Mouse (Mus musculus): ENCODE measurements around the gene Gm4707. TPM values are rescaled to one million over a fixed set of nuclear protein-coding genes. Genes with fewer than 3 reads are reported as not detected.
"Not testable (repeated sequence)": the region's sequence is repeated elsewhere in the genome, so short reads cannot be mapped to it uniquely, and the experiment has no call there.

The Gm4707 gene
- polyA plus RNA-seq, 1 experiment from 2014 or later = 1.5 TPM

- no peak overlapping the region for H3K27ac ChIP-seq (ENCODE audit: low read depth, low read length)
- no peak for ATAC-seq (ENCODE audit: insufficient read depth, low FRiP score, low TSS enrichment)
Measured at GRCm38 (mm10) chr17:71471261-71471660, 11.5 kb upstream of the Gm4707 start.

GRCm38 (mm10) chr17:71460312-71460711 is 594 bp upstream of the Gm4707 start:
- WGBS = 93% methylated on average over 3 of the region's 3 CpGs
- Histone ChIP-seq H3K27ac (ENCODE audit: low read depth, low read length) (no peak overlapping the region), H3K27me3 (ENCODE audit: control insufficient read depth, insufficient read depth, low read length) (no peaks in the 10 kb centered on the region), H3K9me3 (ENCODE audit: control insufficient read depth, low read length) (no peaks in the 10 kb centered on the region), H3K4me1 (ENCODE audit: control insufficient read depth, insufficient read depth, low read length) (no peaks in the 10 kb centered on the region), H3K36me3 (ENCODE audit: control insufficient read depth, insufficient read depth, low read length) (peaks cover 6% of the 10 kb centered on the region), H3K9ac (ENCODE audit: low read length) (no peak overlapping the region), H3K4me3 (ENCODE audit: low read depth, low read length) (no peak overlapping the region), H3K4me2 (ENCODE audit: low read depth) (no peak overlapping the region)
- no peak for DNase-seq (ENCODE audit: low spot score)
- ATAC-seq (ENCODE audit: insufficient read depth, low FRiP score, low TSS enrichment) = no peak

More at GRCm38 (mm10) chr17:71471261-71471660, 11.5 kb upstream of the Gm4707 start:
- Histone ChIP-seq H3K27me3 (ENCODE audit: control insufficient read depth, insufficient read depth, low read length) (no peaks in the 10 kb centered on the region), H3K4me2 (ENCODE audit: low read depth) (no peak overlapping the region), H3K4me3 (ENCODE audit: low read depth, low read length) (no peak overlapping the region), H3K9ac (ENCODE audit: low read length) (no peak overlapping the region), H3K36me3 (ENCODE audit: control insufficient read depth, insufficient read depth, low read length) (no peaks in the 10 kb centered on the region), H3K9me3 (ENCODE audit: control insufficient read depth, low read length) (no peaks in the 10 kb centered on the region), H3K4me1 (ENCODE audit: control insufficient read depth, insufficient read depth, low read length) (peaks cover 5% of the 10 kb centered on the region; the same call in 1 of the 2 replicates)
- WGBS = 85% methylated on average over 2 of the region's 2 CpGs
- no peak for DNase-seq (ENCODE audit: low spot score)

- not testable (repeated sequence) for H3K9me3 ChIP-seq (ENCODE audit: control insufficient read depth, low read length); H3K4me3 ChIP-seq (ENCODE audit: low read depth, low read length); H3K27ac ChIP-seq (ENCODE audit: low read depth, low read length); H3K36me3 ChIP-seq (ENCODE audit: control insufficient read depth, insufficient read depth, low read length); ATAC-seq (ENCODE audit: insufficient read depth, low FRiP score, low TSS enrichment); H3K4me1 ChIP-seq (ENCODE audit: control insufficient read depth, insufficient read depth, low read length); H3K9ac ChIP-seq (ENCODE audit: low read length); H3K4me2 ChIP-seq (ENCODE audit: low read depth); H3K27me3 ChIP-seq (ENCODE audit: control insufficient read depth, insufficient read depth, low read length); DNase-seq (ENCODE audit: low spot score)
- WGBS = 98% methylated on average over 6 of the region's 6 CpGs
Measured at GRCm38 (mm10) chr17:71457361-71457760, 2.4 kb downstream of the Gm4707 start.

DNA sequence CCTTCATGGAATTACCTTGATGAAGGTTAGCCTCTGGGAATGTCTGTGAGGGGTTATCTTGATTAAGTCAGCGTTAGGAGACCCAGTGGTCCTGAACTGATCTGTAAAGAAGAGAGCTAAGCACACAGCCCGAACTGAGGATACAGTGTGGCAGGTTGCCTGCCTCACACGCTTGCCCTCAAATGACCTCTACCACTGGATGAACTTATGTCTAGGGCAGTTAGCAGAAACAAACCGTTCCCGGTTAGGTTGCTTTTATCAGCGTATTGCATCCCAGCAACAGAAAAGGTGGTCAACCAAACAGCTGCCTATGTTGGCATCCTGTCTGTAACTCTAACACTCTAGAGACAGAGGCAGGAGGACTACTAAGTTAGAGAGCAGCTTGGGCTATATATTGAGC is 14.5 kb downstream of the Gm4707 start:
- H3K9me3 ChIP-seq (ENCODE audit: control insufficient read depth, low read length) = no peaks in the 10 kb centered on the region
- 93% methylated on average over 6 of the region's 6 CpGs for WGBS
- no peaks in the 10 kb centered on the region for H3K27me3 ChIP-seq (ENCODE audit: control insufficient read depth, insufficient read depth, low read length)
- no peak overlapping the region for H3K9ac ChIP-seq (ENCODE audit: low read length)
- H3K4me2 ChIP-seq (ENCODE audit: low read depth) = no peak overlapping the region
- no peak overlapping the region for H3K4me3 ChIP-seq (ENCODE audit: low read depth, low read length)
- ATAC-seq (ENCODE audit: insufficient read depth, low FRiP score, low TSS enrichment) = no peak
- no peak for DNase-seq (ENCODE audit: low spot score)
- H3K36me3 ChIP-seq (ENCODE audit: control insufficient read depth, insufficient read depth, low read length) = peaks cover 3% of the 10 kb centered on the region; the same call in 1 of the 2 replicates
- H3K4me1 ChIP-seq (ENCODE audit: control insufficient read depth, insufficient read depth, low read length) = no peaks in the 10 kb centered on the region
- no peak overlapping the region for H3K27ac ChIP-seq (ENCODE audit: low read depth, low read length)

DNA sequence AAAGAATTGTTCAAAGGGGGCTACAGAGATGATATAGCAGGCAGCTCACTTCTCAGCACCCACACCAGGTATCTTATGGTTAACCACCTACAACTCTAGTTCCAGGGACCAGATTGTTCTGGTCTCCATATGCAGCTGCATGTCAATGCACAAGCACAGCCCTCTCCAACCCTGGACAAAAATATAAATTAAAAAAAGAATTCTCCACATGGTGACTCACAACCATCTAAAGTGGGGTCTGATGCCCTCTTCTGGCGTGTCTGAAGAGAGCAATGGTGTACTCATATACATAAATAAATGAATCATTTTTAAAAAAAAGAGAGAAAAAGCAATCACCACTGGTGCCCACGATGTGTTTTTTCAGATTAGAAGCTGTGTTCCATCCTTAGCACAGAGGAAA is 15.0 kb downstream of the Gm4707 start:
- Histone ChIP-seq H3K4me2 (ENCODE audit: low read depth) (no peak overlapping the region), H3K9me3 (ENCODE audit: control insufficient read depth, low read length) (no peaks in the 10 kb centered on the region), H3K4me1 (ENCODE audit: control insufficient read depth, insufficient read depth, low read length) (no peaks in the 10 kb centered on the region), H3K27me3 (ENCODE audit: control insufficient read depth, insufficient read depth, low read length) (no peaks in the 10 kb centered on the region), H3K36me3 (ENCODE audit: control insufficient read depth, insufficient read depth, low read length) (peaks cover 3% of the 10 kb centered on the region; the same call in 1 of the 2 replicates), H3K4me3 (ENCODE audit: low read depth, low read length) (no peak overlapping the region), H3K9ac (ENCODE audit: low read length) (no peak overlapping the region), H3K27ac (ENCODE audit: low read depth, low read length) (no peak overlapping the region)
- DNase-seq (ENCODE audit: low spot score) = no peak
- ATAC-seq (ENCODE audit: insufficient read depth, low FRiP score, low TSS enrichment) = no peak
- 90% methylated on average over 2 of the region's 2 CpGs for WGBS

GRCm38 (mm10) chr17:71444126-71444525 is 15.6 kb downstream of the Gm4707 start:
- no peak overlapping the region for H3K4me3 ChIP-seq (ENCODE audit: low read depth, low read length)
- ATAC-seq (ENCODE audit: insufficient read depth, low FRiP score, low TSS enrichment) (no peak), DNase-seq (ENCODE audit: low spot score) (no peak)
- no peaks in the 10 kb centered on the region for H3K9me3 ChIP-seq (ENCODE audit: control insufficient read depth, low read length)
- H3K4me2 ChIP-seq (ENCODE audit: low read depth) = no peak overlapping the region
- WGBS = 93% methylated on average over 3 of the region's 3 CpGs
- no peak overlapping the region for H3K27ac ChIP-seq (ENCODE audit: low read depth, low read length)
- no peak overlapping the region for H3K9ac ChIP-seq (ENCODE audit: low read length)
- peaks cover 3% of the 10 kb centered on the region; the same call in 1 of the 2 replicates for H3K36me3 ChIP-seq (ENCODE audit: control insufficient read depth, insufficient read depth, low read length)
- H3K4me1 ChIP-seq (ENCODE audit: control insufficient read depth, insufficient read depth, low read length) = no peaks in the 10 kb centered on the region
- no peaks in the 10 kb centered on the region for H3K27me3 ChIP-seq (ENCODE audit: control insufficient read depth, insufficient read depth, low read length)

DNA sequence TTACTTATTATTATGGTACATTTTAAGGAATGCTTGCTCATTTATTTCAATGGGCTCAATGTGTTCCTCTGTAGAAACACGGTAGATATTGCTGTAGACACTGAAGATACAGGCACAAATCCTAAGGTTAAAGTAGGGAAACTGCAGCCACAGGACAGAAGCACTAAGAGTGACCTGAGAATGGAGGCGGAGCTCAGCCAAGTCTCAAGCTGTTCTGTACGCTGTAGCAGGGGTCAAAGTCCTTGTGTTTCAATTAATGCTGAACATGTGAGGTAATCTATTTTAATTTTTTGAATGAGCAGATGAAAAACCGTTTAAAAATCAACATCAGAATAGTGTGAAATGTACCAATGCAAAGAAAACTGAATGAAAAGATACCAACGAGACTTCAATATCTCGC is 16.4 kb downstream of the Gm4707 start:
- peaks cover 3% of the 10 kb centered on the region; the same call in 1 of the 2 replicates for H3K36me3 ChIP-seq (ENCODE audit: control insufficient read depth, insufficient read depth, low read length)
- H3K9me3 ChIP-seq (ENCODE audit: control insufficient read depth, low read length) = no peaks in the 10 kb centered on the region
- no peak overlapping the region for H3K4me2 ChIP-seq (ENCODE audit: low read depth)
- no peak overlapping the region for H3K4me3 ChIP-seq (ENCODE audit: low read depth, low read length)
- ATAC-seq (ENCODE audit: insufficient read depth, low FRiP score, low TSS enrichment) = no peak
- no peak overlapping the region for H3K27ac ChIP-seq (ENCODE audit: low read depth, low read length)
- no peaks in the 10 kb centered on the region for H3K4me1 ChIP-seq (ENCODE audit: control insufficient read depth, insufficient read depth, low read length)
- 95% methylated on average over 6 of the region's 6 CpGs for WGBS
- DNase-seq (ENCODE audit: low spot score) = no peak
- H3K27me3 ChIP-seq (ENCODE audit: control insufficient read depth, insufficient read depth, low read length) = no peaks in the 10 kb centered on the region
- H3K9ac ChIP-seq (ENCODE audit: low read length) = no peak overlapping the region

GRCm38 (mm10) chr17:71422502-71422901 is 37.2 kb downstream of the Gm4707 start:
- not testable (repeated sequence) for ATAC-seq (ENCODE audit: insufficient read depth, low FRiP score, low TSS enrichment); H3K27me3 ChIP-seq (ENCODE audit: control insufficient read depth, insufficient read depth, low read length); H3K4me2 ChIP-seq (ENCODE audit: low read depth); H3K4me3 ChIP-seq (ENCODE audit: low read depth, low read length); H3K4me1 ChIP-seq (ENCODE audit: control insufficient read depth, insufficient read depth, low read length); DNase-seq (ENCODE audit: low spot score); H3K9ac ChIP-seq (ENCODE audit: low read length); H3K9me3 ChIP-seq (ENCODE audit: control insufficient read depth, low read length); H3K27ac ChIP-seq (ENCODE audit: low read depth, low read length)
- H3K36me3 ChIP-seq (ENCODE audit: control insufficient read depth, insufficient read depth, low read length) = peaks cover 12% of the 10 kb centered on the region
- WGBS = 96% methylated on average over 2 of the region's 2 CpGs

GRCm38 (mm10) chr17:71419448-71419847 is 40.3 kb downstream of the Gm4707 start:
- H3K9ac ChIP-seq (ENCODE audit: low read length); H3K9me3 ChIP-seq (ENCODE audit: control insufficient read depth, low read length); H3K27me3 ChIP-seq (ENCODE audit: control insufficient read depth, insufficient read depth, low read length); H3K4me2 ChIP-seq (ENCODE audit: low read depth); ATAC-seq (ENCODE audit: insufficient read depth, low FRiP score, low TSS enrichment); H3K27ac ChIP-seq (ENCODE audit: low read depth, low read length); H3K4me3 ChIP-seq (ENCODE audit: low read depth, low read length); DNase-seq (ENCODE audit: low spot score); H3K4me1 ChIP-seq (ENCODE audit: control insufficient read depth, insufficient read depth, low read length): not testable (repeated sequence)
- peaks cover 12% of the 10 kb centered on the region for H3K36me3 ChIP-seq (ENCODE audit: control insufficient read depth, insufficient read depth, low read length)
- WGBS = 87% methylated on average over 5 of the region's 5 CpGs

Data from neural tube, embryonic 11.5 days (tissue).